Mouse (Mus musculus) urinary bladder, postnatal 10 days (tissue): ENCODE data around the gene Ypel1.

Source experiments
- DNase-seq: peaks from one replicate; pipeline ENCODE4 v3.0.0; 2022; ENCODE audit warnings: low spot score

Gene Ypel1

DNA sequence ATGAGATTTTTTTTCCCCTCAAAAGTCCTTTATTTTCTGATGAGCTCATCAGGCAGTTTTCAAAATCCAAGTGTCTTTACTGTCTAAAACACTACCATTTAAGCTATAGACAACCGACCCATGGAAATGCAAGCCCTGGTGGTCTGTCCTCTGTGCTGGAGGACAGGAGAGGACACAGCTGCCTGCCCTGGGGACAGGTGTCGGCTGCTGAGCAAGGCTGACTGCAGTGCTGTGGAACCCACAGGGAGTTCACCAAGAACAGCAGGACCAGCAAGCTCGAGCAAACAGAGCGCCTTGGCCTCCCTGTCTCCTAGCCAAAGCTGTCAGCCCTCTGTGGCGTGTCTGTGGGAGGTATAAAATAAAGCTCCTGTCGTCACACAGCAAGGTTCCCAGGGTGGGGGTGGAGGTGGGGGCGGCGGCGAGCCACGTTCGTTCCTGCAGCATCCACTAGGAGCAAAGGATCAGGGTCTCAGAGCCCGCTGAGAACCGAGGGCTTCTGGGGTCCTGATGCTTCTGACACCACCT is 17.2 kb downstream of the Ypel1 start:
- DNase-seq = no peak

DNA sequence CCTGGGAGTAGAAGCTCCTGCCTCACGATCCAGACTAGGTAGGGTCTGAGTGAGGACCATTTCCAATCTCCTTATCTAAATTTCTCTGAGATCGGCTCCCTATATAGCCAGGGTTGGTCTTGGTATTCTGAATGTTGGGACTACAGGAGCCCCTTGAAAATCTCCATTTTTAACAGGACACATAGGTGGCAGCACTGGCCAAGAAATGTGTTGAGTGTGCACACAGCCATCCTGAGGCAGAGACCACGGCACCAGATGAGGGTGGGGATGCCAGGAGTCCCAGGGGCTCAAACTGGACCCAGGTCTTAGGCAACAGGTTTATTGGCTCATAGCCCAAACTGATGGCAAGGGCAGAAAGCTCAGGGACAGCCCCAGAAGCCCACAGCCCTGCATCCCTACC is 18.9 kb downstream of the Ypel1 start:
- DNase-seq = no peak

GRCm38 (mm10) chr16:17096938-17097337 is 27.4 kb downstream of the Ypel1 start:
- no peak for DNase-seq

DNA sequence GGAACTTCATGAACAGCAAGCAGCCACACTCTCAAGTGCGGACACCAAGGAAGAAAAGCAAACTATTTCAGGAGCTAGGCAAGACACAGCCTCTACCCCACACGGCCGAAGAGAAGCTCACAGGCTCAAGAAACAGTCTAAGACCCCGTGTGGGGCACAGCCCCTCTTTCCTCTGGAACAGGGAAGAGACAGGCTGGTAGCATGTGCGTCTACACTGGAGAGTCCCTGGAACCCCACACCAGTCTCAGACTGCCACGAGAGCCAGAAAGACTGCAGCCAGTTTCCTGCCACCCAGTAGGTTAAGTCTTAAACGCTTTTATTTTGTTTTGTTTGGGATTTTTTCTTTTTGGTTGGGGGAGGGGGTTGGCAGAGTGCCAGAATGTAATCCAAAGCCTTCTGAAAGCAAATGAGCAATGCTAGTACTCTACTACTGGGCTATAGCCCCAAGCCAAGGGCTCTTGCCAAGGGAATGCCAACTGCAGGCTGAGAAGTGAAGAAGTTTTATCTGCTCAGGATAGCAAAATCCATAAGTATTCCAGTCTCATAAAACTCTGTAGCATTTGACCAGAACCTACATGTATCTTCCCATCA is 33.2 kb downstream of the Ypel1 start:
- DNase-seq = no peak

GRCm38 (mm10) chr16:17104600-17104999 is 35.1 kb downstream of the Ypel1 start:
- no peak for DNase-seq

DNA sequence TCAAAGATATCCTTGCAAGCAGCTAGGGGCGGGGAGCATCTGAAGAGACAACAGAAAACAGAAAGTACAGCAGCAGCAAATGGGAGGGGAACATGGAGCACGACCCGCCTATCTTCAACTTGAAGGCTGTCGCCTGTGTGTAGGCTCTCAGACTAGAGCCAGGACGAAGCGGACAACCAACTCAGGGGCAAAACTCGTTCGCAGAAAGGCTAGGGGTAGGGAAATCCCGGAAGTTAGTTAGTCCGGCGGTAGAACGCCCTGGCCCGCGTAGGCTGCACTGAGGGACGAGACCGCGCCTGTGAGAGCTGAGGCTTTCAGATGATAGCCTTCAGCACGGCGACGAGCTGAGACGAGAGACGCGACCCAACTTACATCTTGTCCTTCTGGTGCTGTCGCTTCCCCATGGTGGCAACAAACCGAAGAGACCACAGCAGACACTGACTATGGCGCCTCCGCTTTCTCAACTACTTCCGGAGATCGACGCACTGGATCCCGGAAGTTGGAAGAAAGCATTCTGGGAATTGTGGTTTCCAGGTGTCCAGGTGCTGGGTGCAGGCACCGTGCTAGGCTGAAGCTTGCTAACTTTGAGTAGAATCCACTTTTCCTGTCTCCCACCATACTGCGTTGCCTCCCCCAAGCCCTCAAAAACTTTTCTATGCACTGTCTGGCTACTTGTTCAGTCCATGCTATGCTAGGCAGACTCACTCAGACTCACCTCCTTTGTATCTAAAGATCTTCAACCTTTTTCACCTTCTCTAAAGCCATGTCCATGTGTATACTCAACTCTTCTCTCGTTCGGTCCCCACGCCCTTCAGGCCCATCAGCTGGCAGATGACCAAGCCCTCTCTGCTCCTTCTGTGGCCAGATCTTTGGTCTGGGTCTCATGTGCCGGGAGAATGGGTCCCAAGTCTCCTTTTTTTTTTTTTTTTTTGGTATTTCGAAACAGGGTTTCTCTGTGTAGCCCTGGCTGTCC is 41.6 kb downstream of the Ypel1 start, which contains the start of gene Ppil2:
Gene Ppil2 (minus strand): TSS at position 487 of the 973 bp plus-strand sequence.
- no peak for DNase-seq

DNA sequence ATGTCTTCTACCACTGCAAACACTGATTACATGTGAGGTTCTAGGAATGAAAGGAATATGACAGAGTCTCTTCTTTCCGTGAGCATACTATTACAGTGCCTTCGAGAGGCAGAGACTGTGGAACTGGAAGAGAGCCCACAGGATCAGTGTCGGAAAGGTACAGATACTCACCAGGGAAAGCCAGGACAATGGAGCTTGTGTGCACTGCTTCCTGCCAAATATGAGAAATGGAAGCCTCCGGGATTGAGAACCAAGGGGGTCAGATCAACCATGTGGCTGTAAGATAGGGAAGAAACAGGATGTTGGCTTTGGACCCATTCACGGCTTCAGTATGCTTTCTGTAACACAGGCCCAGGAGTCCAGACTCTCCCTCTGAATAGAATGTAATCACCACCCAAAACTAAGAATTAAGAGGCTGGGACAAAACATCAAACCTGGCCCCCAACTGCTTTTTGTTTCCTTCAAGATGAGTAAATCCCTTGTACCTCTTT is 47.9 kb downstream of the Ypel1 start:
- DNase-seq = no peak

- no peak for DNase-seq
These were observed 52.1 kb downstream of the Ypel1 start for GRCm38 (mm10) chr16:17121569-17121968.

GRCm38 (mm10) chr16:17124119-17124870 is 54.8 kb downstream of the Ypel1 start:
- DNase-seq = no peak

- no peak for DNase-seq
These were observed 55.5 kb downstream of the Ypel1 start, which contains the start of gene 2610318N02Rik for GRCm38 (mm10) chr16:17124871-17125520. Gene 2610318N02Rik, minus strand, starts transcription at chr16:17125167.

DNA sequence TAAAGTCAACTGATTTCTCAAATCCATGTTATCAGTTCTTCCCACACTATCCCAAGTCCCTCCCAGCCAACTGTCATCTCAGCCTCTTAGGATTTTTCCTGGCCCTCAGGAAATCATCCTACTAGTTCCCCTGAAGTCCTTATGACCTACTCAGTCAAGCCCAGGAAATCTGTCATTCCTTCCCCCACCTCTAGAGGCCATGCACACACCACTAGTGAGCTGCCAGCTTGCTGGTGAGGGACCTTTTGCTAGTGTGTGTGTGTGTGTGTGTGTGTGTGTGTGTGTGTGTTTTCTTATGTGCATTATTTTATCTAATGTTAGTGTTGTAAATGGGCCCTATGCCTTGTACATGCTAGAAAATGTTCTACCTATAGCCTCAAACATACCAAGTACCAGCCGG is 57.8 kb downstream of the Ypel1 start:
- DNase-seq = no peak

- no peak for DNase-seq
These were observed 61.9 kb downstream of the Ypel1 start for GRCm38 (mm10) chr16:17131191-17132088.

DNA sequence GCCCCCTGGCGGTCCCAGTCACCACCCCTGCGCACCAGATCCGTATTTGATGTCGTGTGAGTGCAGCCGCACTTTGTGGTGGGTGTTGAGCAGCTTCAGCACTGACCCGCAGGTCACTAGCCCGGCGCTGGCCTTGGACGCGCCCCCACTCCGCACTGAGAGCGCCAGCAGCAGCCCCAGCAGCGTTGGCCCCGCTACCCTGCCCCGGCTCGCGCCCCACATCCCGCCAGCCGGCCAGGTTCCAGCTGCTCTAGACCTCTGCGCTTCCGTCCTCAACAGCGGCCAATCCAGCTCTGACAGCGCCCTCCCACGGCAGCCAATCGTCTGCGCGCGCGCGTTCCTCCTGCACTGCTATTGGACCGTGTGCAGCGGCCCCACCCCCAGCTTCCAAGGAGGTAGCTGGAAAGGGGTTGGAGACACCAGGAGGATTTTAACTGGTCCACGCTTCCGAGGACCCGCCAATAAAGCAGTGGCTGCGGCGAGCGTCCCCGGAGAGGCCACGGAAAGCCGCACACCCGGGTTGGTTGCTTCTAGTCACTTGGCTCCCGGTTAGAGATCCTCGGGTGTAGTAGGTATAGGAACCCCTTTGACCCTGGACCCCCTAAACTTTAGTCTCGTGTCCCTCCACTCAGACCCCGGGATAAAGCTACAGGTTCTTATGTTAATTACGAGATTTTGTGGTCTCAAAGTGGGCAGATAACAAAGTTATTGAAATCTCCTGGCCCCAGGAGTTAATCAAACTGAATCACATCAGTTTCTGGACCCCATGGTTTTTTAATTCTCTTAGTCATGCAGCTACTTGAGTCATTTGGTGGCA is 62.8 kb downstream of the Ypel1 start, which contains the start of gene Sdf2l1:
Gene Sdf2l1 (minus strand): TSS at position 295 of the 817 bp plus-strand sequence.
- DNase-seq = peak; percentile 79

GRCm38 (mm10) chr16:17132906-17133200 is 63.4 kb downstream of the Ypel1 start:
- DNase-seq = no peak
